Mouse (Mus musculus) stomach, postnatal 0 days (tissue): ENCODE data around the gene Cd19.

ENCODE experiments used
- CTCF ChIP-seq: IDR thresholded peaks from 2 replicates; pipeline ENCODE4 v1.5.1; 2016; ENCODE audit warnings: antibody characterized with exemption, low read depth, mild to moderate bottlenecking, moderate library complexity
- EP300 ChIP-seq: optimal IDR thresholded peaks from 2 replicates; pipeline ENCODE3; 2016; ENCODE audit warnings: antibody characterized with exemption

DNA sequence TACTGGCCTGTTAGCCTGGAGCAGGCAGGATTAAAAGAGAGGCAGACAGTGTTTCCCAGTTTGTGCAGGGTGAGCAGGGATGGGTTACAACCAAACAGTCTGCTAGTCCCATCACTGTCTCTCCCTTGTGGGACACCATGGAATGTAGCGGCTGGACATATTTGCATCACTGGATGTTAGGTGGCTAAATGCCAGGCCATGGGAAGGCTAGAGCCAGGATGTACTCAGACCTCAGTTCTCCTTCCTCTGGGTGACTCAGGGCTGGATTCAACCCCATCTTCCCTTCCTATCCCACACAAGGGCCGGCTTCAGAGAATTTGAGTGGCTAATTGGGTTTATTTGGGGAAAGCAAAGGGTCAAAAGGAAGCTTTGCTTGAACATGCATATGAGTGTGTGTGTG is 6.0 kb downstream of the Cd19 start:
- no peak for TF ChIP-seq EP300
- TF ChIP-seq CTCF: no peak
